Mouse (Mus musculus) G1E (cell line): ENCODE data around the gene Eddm3b.

Experiments used
- CTCF ChIP-seq: IDR thresholded peaks from 2 replicates; pipeline ENCODE4 v1.5.1; 2012; ENCODE audit warnings: low read depth, low read length, inconsistent platforms, mixed read lengths
- GATA1 ChIP-seq: IDR thresholded peaks from 2 replicates; pipeline ENCODE4 v1.6.1; 2012; ENCODE audit warnings: borderline replicate concordance, low read length, inconsistent platforms, mixed read lengths
- TAL1 ChIP-seq: conservative IDR thresholded peaks from 2 replicates; pipeline ENCODE4 v1.6.1; 2012; ENCODE audit warnings: low read depth, low read length, inconsistent platforms, mixed read lengths

DNA sequence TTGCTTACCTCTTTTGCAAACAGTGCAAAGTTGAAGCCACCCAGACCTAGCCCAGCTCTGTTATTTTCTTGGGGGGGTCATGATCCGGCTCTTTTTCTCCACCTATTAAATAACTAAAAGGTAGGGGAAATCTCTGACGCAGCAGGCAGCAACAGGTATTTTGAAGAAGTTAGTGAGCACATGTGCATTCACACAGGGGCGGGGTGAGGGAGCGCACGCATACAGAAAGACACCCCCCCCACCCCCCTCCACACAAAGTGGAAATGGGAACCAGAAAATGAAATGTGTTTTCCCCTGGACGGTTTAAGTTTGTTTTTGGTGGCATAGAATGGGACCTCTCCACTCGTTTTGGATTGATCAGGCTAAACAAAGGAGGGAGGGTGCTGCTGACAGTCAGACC, 30.4 kb upstream of the Eddm3b start:
- no peak for TF ChIP-seq CTCF
- TF ChIP-seq GATA1: no peak
- no peak for TF ChIP-seq TAL1
